8 mouse cellular contexts compared by ENCODE assay signal in the genomic region with DNA sequence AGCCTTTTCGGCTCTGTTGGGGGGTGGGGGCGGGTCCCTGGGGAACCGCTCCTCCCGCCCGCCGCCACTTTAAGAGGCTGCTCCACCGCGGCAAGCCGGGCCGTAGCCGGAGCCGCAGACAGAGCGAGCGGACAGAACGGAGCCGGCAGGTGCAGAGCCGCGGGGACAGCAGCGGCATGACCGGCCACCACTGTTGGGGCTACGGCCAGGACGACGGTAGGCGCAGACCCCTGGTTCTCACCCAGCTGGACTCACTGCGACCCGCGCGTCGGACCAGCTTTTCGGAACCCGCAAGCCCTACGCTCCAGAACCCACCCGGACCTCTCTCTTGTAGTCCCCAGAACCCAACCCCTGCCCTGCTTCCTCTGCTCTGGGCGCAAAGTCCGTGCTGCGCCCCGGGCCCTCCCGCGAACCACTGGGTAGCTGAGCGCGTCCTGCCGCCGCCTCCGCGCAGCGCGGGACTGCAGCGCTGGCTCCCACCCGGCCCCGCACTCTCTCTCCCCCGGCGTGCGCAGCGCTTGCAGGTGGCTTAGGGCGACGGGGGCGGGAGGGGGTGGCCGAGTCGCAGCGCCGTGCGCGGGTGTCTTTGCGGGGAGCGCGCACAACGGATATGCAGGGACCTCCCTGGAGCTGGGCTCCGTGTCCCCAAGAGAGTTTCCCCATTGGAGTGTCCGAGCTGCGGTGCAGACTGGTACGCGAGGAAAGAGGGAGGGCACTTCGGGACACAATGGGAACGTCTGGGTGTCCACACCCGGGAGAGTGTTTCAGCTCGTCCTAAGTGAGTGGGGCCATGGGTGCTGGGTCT. TPM values are rescaled to one million over a fixed set of nuclear protein-coding genes. Genes with fewer than 3 reads are reported as not detected.
DNase-seq lines count a peak whose midpoint lies in the region; ATAC-seq and TF ChIP-seq lines count a peak whose summit lies in the region.

No protein-coding gene starts in this region.

- ATAC-seq in lung, embryonic 14.5 days (ENCODE audit: insufficient read depth): peak; percentile 45; the same call in 1 of the 2 replicates
- ATAC-seq in heart, embryonic 11.5 days (replicated peaks; ENCODE audit: insufficient number of reproducible peaks, low FRiP score, low TSS enrichment): 0 out of 2 replicates have a peak, but pooled peaks have one; percentile 36
- peak; percentile 74 for ATAC-seq in midbrain, embryonic 11.5 days (ENCODE audit: low FRiP score)
- ATAC-seq in stomach, embryonic 16.5 days (ENCODE audit: insufficient read depth, low FRiP score): peak; percentile 30; the same call in 1 of the 2 replicates

- H3K4me1 ChIP-seq in lung, embryonic 14.5 days (ENCODE audit: insufficient read depth): no peaks in the 10 kb centered on the region
- 0 out of 2 replicates have a peak, but pooled peaks cover 4% of the 10 kb centered on the region for H3K4me1 ChIP-seq in heart, embryonic 11.5 days (ENCODE audit: control insufficient read depth, insufficient read depth, low read length)
- peaks cover 10% of the 10 kb centered on the region for H3K4me1 ChIP-seq in midbrain, embryonic 11.5 days (ENCODE audit: control insufficient read depth, insufficient read depth, low read length)
- H3K4me1 ChIP-seq in stomach, embryonic 16.5 days (ENCODE audit: control insufficient read depth, insufficient read depth, low read length): peaks cover 9% of the 10 kb centered on the region; the same call in 1 of the 2 replicates

- DNase-seq in lung, embryonic 14.5 days: peak; percentile 13
- no peak for DNase-seq in lung, postnatal 10 days
- DNase-seq in cerebellum, adult 9-10 months: peak; percentile 62
- peak; percentile 24 to 59 for DNase-seq in kidney, postnatal 25 days
- peak; percentile 94 for DNase-seq in midbrain, embryonic 11.5 days (ENCODE audit: low spot score, missing footprints)
- DNase-seq in T-cell, adult 2 months (ENCODE audit: low spot score): no peak

- H3K27ac ChIP-seq in lung, embryonic 14.5 days (ENCODE audit: low read depth): no peak overlapping the region
- no peak overlapping the region for H3K27ac ChIP-seq in heart, embryonic 11.5 days (ENCODE audit: low read depth, low read length)
- H3K27ac ChIP-seq in midbrain, embryonic 11.5 days (ENCODE audit: low read depth, low read length): no peak overlapping the region
- no peak overlapping the region for H3K27ac ChIP-seq in stomach, embryonic 16.5 days (ENCODE audit: low read length)

- no peaks in the 10 kb centered on the region for H3K36me3 ChIP-seq in lung, embryonic 14.5 days (ENCODE audit: insufficient read depth)
- no peaks in the 10 kb centered on the region for H3K36me3 ChIP-seq in heart, embryonic 11.5 days (ENCODE audit: control insufficient read depth, insufficient read depth, low read length)
- H3K36me3 ChIP-seq in midbrain, embryonic 11.5 days (ENCODE audit: control insufficient read depth, insufficient read depth, low read length): no peaks in the 10 kb centered on the region
- H3K36me3 ChIP-seq in stomach, embryonic 16.5 days (ENCODE audit: control insufficient read depth, insufficient read depth, low read length): no peaks in the 10 kb centered on the region

- H3K4me3 ChIP-seq in lung, embryonic 14.5 days (ENCODE audit: low read depth, low read length): peak overlapping the region; percentile 43
- peak overlapping the region; percentile 61 for H3K4me3 ChIP-seq in heart, embryonic 11.5 days (ENCODE audit: low read depth, low read length)
- H3K4me3 ChIP-seq in midbrain, embryonic 11.5 days (ENCODE audit: low read depth, low read length): peak overlapping the region; percentile 54
- peak overlapping the region; percentile 50 for H3K4me3 ChIP-seq in stomach, embryonic 16.5 days (replicated peaks; ENCODE audit: low read length)

- H3K27me3 ChIP-seq in lung, embryonic 14.5 days (ENCODE audit: insufficient read depth, low read length): peaks cover 54% of the 10 kb centered on the region
- peaks cover 56% of the 10 kb centered on the region for H3K27me3 ChIP-seq in heart, embryonic 11.5 days (ENCODE audit: control insufficient read depth, insufficient read depth, low read length)
- H3K27me3 ChIP-seq in midbrain, embryonic 11.5 days (ENCODE audit: control insufficient read depth, insufficient read depth, low read length): peaks cover 54% of the 10 kb centered on the region
- peaks cover 46% of the 10 kb centered on the region for H3K27me3 ChIP-seq in stomach, embryonic 16.5 days (ENCODE audit: control insufficient read depth, insufficient read depth, low read length)

- H3K4me2 ChIP-seq in lung, embryonic 14.5 days: peak overlapping the region; percentile 83
- peak overlapping the region; percentile 98 for H3K4me2 ChIP-seq in heart, embryonic 11.5 days
- H3K4me2 ChIP-seq in midbrain, embryonic 11.5 days: peak overlapping the region; percentile 93
- H3K4me2 ChIP-seq in stomach, embryonic 16.5 days (ENCODE audit: low read depth, low read length): peak overlapping the region; percentile 97

- no peak for TF ChIP-seq CTCF in lung, embryonic 14.5 days (IDR thresholded peaks at IDR 0.05; ENCODE audit: low read depth)

- H3K9me3 ChIP-seq in lung, embryonic 14.5 days (ENCODE audit: low read depth, low read length): no peaks in the 10 kb centered on the region
- no peaks in the 10 kb centered on the region for H3K9me3 ChIP-seq in heart, embryonic 11.5 days (replicated peaks; ENCODE audit: control insufficient read depth, low read length)
- H3K9me3 ChIP-seq in midbrain, embryonic 11.5 days (ENCODE audit: control insufficient read depth, low read length): no peaks in the 10 kb centered on the region; the same call in 1 of the 2 replicates
- no peaks in the 10 kb centered on the region for H3K9me3 ChIP-seq in stomach, embryonic 16.5 days (replicated peaks; ENCODE audit: control insufficient read depth, low read length)

- peak overlapping the region; percentile 26 for H3K9ac ChIP-seq in lung, embryonic 14.5 days
- peak overlapping the region; percentile 66 for H3K9ac ChIP-seq in heart, embryonic 11.5 days (ENCODE audit: low read depth, low read length)
- peak overlapping the region; percentile 58 for H3K9ac ChIP-seq in midbrain, embryonic 11.5 days (ENCODE audit: low read length)
- peak overlapping the region; percentile 65 for H3K9ac ChIP-seq in stomach, embryonic 16.5 days (ENCODE audit: low read length)

- WGBS in lung, embryonic 14.5 days: 1% methylated on average over 70 of the region's 76 CpGs
- under 1% methylated on average over 76 of the region's 76 CpGs for WGBS in heart, embryonic 11.5 days (ENCODE audit: insufficient replicate concordance)
- under 1% methylated on average over 74 of the region's 76 CpGs for WGBS in midbrain, embryonic 11.5 days
- under 1% methylated on average over 62 of the region's 76 CpGs for WGBS in stomach, embryonic 16.5 days

RNA-seq across cellular contexts. Expression of a gene that starts 6.4 kb away (rescaled TPM):
- 0.32 and 0.45 TPM in 2 replicates for polyA plus RNA-seq in lung, embryonic 14.5 days (2014; fragmentation: Nextera tagmentation; extraction: Ambion mirVana)
- polyA plus RNA-seq in heart, embryonic 11.5 days (2014; fragmentation: Nextera tagmentation; extraction: Ambion mirVana): 0.34 and 0.68 TPM in 2 replicates
- 0.82 and 1.5 TPM in 2 replicates for polyA plus RNA-seq in midbrain, embryonic 11.5 days (2014; fragmentation: Nextera tagmentation; extraction: Ambion mirVana)
- 1.5 and 1.6 TPM in 2 replicates for polyA plus RNA-seq in stomach, embryonic 16.5 days (2015; fragmentation: Nextera tagmentation; extraction: Ambion mirVana)

RNA-seq across cellular contexts. Expression of a gene that starts 6.5 kb away (rescaled TPM):
- 97.2 and 98.1 TPM in 2 replicates for polyA plus RNA-seq in lung, embryonic 14.5 days (2014; fragmentation: Nextera tagmentation; extraction: Ambion mirVana)
- 78.1 and 88.6 TPM in 2 replicates for polyA plus RNA-seq in heart, embryonic 11.5 days (2014; fragmentation: Nextera tagmentation; extraction: Ambion mirVana)
- polyA plus RNA-seq in midbrain, embryonic 11.5 days (2014; fragmentation: Nextera tagmentation; extraction: Ambion mirVana): 138 and 148 TPM in 2 replicates
- polyA plus RNA-seq in stomach, embryonic 16.5 days (2015; fragmentation: Nextera tagmentation; extraction: Ambion mirVana): 86.4 and 89.4 TPM in 2 replicates

RNA-seq across cellular contexts. Expression of a gene that starts 31.2 kb away (rescaled TPM):
- 0.14 and 0.18 TPM in 2 replicates for polyA plus RNA-seq in lung, embryonic 14.5 days (2014; fragmentation: Nextera tagmentation; extraction: Ambion mirVana)
- 0.39 TPM in 1 of 2 replicates, not detected in the other for polyA plus RNA-seq in heart, embryonic 11.5 days (2014; fragmentation: Nextera tagmentation; extraction: Ambion mirVana)
- 0.18 and 0.21 TPM in 2 replicates for polyA plus RNA-seq in midbrain, embryonic 11.5 days (2014; fragmentation: Nextera tagmentation; extraction: Ambion mirVana)
- polyA plus RNA-seq in stomach, embryonic 16.5 days (2015; fragmentation: Nextera tagmentation; extraction: Ambion mirVana): 0.14 and 0.20 TPM in 2 replicates

RNA-seq across cellular contexts. Expression of a gene that starts 50.3 kb away (rescaled TPM):
- polyA plus RNA-seq in lung, embryonic 14.5 days (2014; fragmentation: Nextera tagmentation; extraction: Ambion mirVana): 10.3 and 11.0 TPM in 2 replicates
- 9.5 and 10.2 TPM in 2 replicates for polyA plus RNA-seq in heart, embryonic 11.5 days (2014; fragmentation: Nextera tagmentation; extraction: Ambion mirVana)
- 17.2 and 17.3 TPM in 2 replicates for polyA plus RNA-seq in midbrain, embryonic 11.5 days (2014; fragmentation: Nextera tagmentation; extraction: Ambion mirVana)
- 13.3 and 14.1 TPM in 2 replicates for polyA plus RNA-seq in stomach, embryonic 16.5 days (2015; fragmentation: Nextera tagmentation; extraction: Ambion mirVana)

Comparison
In these comparisons a context has a peak if more than half of its experiments do, and no peak if none do; other contexts are left out.
1. DNase-seq: peak in lung, embryonic 14.5 days (single experiment), cerebellum, adult 9-10 months (single experiment), kidney, postnatal 25 days (2 of 2) and midbrain, embryonic 11.5 days (single experiment); none in lung, postnatal 10 days (single experiment) and T-cell, adult 2 months (single experiment).
2. Peak in every context shown above with its lines, with median percentiles within 50 percentile points of each other: ATAC-seq, H3K4me2 ChIP-seq, H3K4me3 ChIP-seq and H3K9ac ChIP-seq.